Mouse (Mus musculus): ENCODE measurements at regions not wholly inside any gene's neighbourhood (a gene's known extent, or its start where the extent isn't known, plus 50 kb on each side); places are given as distances from the start of the nearest gene placed in this dataset.

- H3K36me3 ChIP-seq (replicated peaks; ENCODE audit: control insufficient read depth, insufficient read depth, low read depth) = no peaks in the 10 kb centered on the region
- no peaks in the 10 kb centered on the region for H3K27me3 ChIP-seq (ENCODE audit: control insufficient read depth, insufficient read depth, low read length)
- no peak overlapping the region for H3K4me3 ChIP-seq (ENCODE audit: insufficient read depth in 1 of 2, low read depth in 2 of 2, low read length in 2 of 2)
- WGBS (ENCODE audit: insufficient replicate concordance) = 34% methylated on average over 14 of the region's 14 CpGs
- H3K27ac ChIP-seq = no peak overlapping the region
- H3K4me1 ChIP-seq (replicated peaks; ENCODE audit: control insufficient read depth in 2 of 2, insufficient read depth in 2 of 2, low read length in 1 of 2) = peaks cover 0 to 3% of the 10 kb centered on the region in 2 experiments; a peak in 2 of 4 replicates
- DNase-seq (ENCODE audit: low read depth in 3 of 3, low spot score in 3 of 3) (no peak), ATAC-seq (ENCODE audit: insufficient read depth) (no peak)
- TF ChIP-seq CTCF (IDR thresholded peaks at IDR 0.05; ENCODE audit: low read depth) (no peak), EP300 (IDR thresholded peaks at IDR 0.05; ENCODE audit: low read depth) (no peak)
- no peak overlapping the region for H3K4me2 ChIP-seq (ENCODE audit: low read depth)
- no peaks in the 10 kb centered on the region for H3K9me3 ChIP-seq (ENCODE audit: control insufficient read depth, low read length)
- H3K9ac ChIP-seq (replicated peaks) = no peak overlapping the region
Measured at GRCm38 (mm10) chr6:50730744-50731718, 76.8 kb upstream of the Npvf start.

- no peak overlapping the region for H3K9ac ChIP-seq (replicated peaks)
- TF ChIP-seq EP300 (IDR thresholded peaks at IDR 0.05; ENCODE audit: low read depth) (no peak), CTCF (IDR thresholded peaks at IDR 0.05; ENCODE audit: low read depth) (no peak)
- DNase-seq (ENCODE audit: low read depth in 3 of 3, low spot score in 3 of 3) (no peak), ATAC-seq (ENCODE audit: insufficient read depth) (no peak)
- no peaks in the 10 kb centered on the region for H3K36me3 ChIP-seq (replicated peaks; ENCODE audit: control insufficient read depth, insufficient read depth, low read depth)
- H3K4me2 ChIP-seq (ENCODE audit: low read depth) = no peak overlapping the region
- 71% methylated on average over 2 of the region's 2 CpGs for WGBS (ENCODE audit: insufficient replicate concordance)
- peaks cover 0 to 3% of the 10 kb centered on the region in 2 experiments; a peak in 2 of 4 replicates for H3K4me1 ChIP-seq (replicated peaks; ENCODE audit: control insufficient read depth in 2 of 2, insufficient read depth in 2 of 2, low read length in 1 of 2)
- H3K4me3 ChIP-seq (ENCODE audit: insufficient read depth in 1 of 2, low read depth in 2 of 2, low read length in 2 of 2) = no peak overlapping the region
- H3K9me3 ChIP-seq (ENCODE audit: control insufficient read depth, low read length) = no peaks in the 10 kb centered on the region
- H3K27ac ChIP-seq = no peak overlapping the region
- H3K27me3 ChIP-seq (ENCODE audit: control insufficient read depth, insufficient read depth, low read length) = no peaks in the 10 kb centered on the region
Measured at GRCm38 (mm10) chr6:50734701-50735100, 80.5 kb upstream of the Npvf start.

GRCm38 (mm10) chr6:50735825-50736224 is 81.6 kb upstream of the Npvf start:
- DNase-seq (ENCODE audit: low read depth in 3 of 3, low spot score in 3 of 3) (no peak), ATAC-seq (ENCODE audit: insufficient read depth) (no peak)
- peaks cover 0 to 2% of the 10 kb centered on the region in 2 experiments; a peak in 1 of 4 replicates for H3K4me1 ChIP-seq (replicated peaks; ENCODE audit: control insufficient read depth in 2 of 2, insufficient read depth in 2 of 2, low read length in 1 of 2)
- H3K9me3 ChIP-seq (ENCODE audit: control insufficient read depth, low read length) = no peaks in the 10 kb centered on the region
- H3K36me3 ChIP-seq (replicated peaks; ENCODE audit: control insufficient read depth, insufficient read depth, low read depth) = no peaks in the 10 kb centered on the region
- H3K27ac ChIP-seq = no peak overlapping the region
- no peaks in the 10 kb centered on the region for H3K27me3 ChIP-seq (ENCODE audit: control insufficient read depth, insufficient read depth, low read length)
- H3K4me3 ChIP-seq (ENCODE audit: insufficient read depth in 1 of 2, low read depth in 2 of 2, low read length in 2 of 2) = no peak overlapping the region
- no peak for TF ChIP-seq EP300 (IDR thresholded peaks at IDR 0.05; ENCODE audit: low read depth)
- no peak for TF ChIP-seq CTCF (IDR thresholded peaks at IDR 0.05; ENCODE audit: low read depth)
- H3K9ac ChIP-seq (replicated peaks) = no peak overlapping the region
- WGBS (ENCODE audit: insufficient replicate concordance) = 49% methylated on average over 2 of the region's 2 CpGs
- no peak overlapping the region for H3K4me2 ChIP-seq (ENCODE audit: low read depth)

- Histone ChIP-seq H3K27ac (no peak overlapping the region), H3K4me1 (replicated peaks; ENCODE audit: control insufficient read depth in 2 of 2, insufficient read depth in 2 of 2, low read length in 1 of 2) (no peaks in the 10 kb centered on the region), H3K9me3 (ENCODE audit: control insufficient read depth, low read length) (no peaks in the 10 kb centered on the region), H3K36me3 (replicated peaks; ENCODE audit: control insufficient read depth, insufficient read depth, low read depth) (no peaks in the 10 kb centered on the region), H3K27me3 (ENCODE audit: control insufficient read depth, insufficient read depth, low read length) (no peaks in the 10 kb centered on the region), H3K4me3 (ENCODE audit: insufficient read depth in 1 of 2, low read depth in 2 of 2, low read length in 2 of 2) (no peak overlapping the region), H3K4me2 (ENCODE audit: low read depth) (no peak overlapping the region), H3K9ac (replicated peaks) (no peak overlapping the region)
- DNase-seq (ENCODE audit: low read depth in 3 of 3, low spot score in 3 of 3) = no peak
- ATAC-seq (ENCODE audit: insufficient read depth) = no peak
- WGBS (ENCODE audit: insufficient replicate concordance) = 46% methylated on average over 4 of the region's 4 CpGs
- TF ChIP-seq CTCF (IDR thresholded peaks at IDR 0.05; ENCODE audit: low read depth) = no peak
- no peak for TF ChIP-seq EP300 (IDR thresholded peaks at IDR 0.05; ENCODE audit: low read depth)
Measured at GRCm38 (mm10) chr6:50742009-50742408, 87.8 kb upstream of the Npvf start.

GRCm38 (mm10) chr6:50744462-50745166 is 90.4 kb upstream of the Npvf start:
- 39% methylated on average over 6 of the region's 6 CpGs for WGBS (ENCODE audit: insufficient replicate concordance)
- Histone ChIP-seq H3K4me1 (replicated peaks; ENCODE audit: control insufficient read depth in 2 of 2, insufficient read depth in 2 of 2, low read length in 1 of 2) (no peaks in the 10 kb centered on the region), H3K27ac (no peak overlapping the region), H3K4me3 (ENCODE audit: insufficient read depth in 1 of 2, low read depth in 2 of 2, low read length in 2 of 2) (no peak overlapping the region), H3K9ac (replicated peaks) (no peak overlapping the region), H3K4me2 (ENCODE audit: low read depth) (no peak overlapping the region), H3K27me3 (ENCODE audit: control insufficient read depth, insufficient read depth, low read length) (no peaks in the 10 kb centered on the region), H3K36me3 (replicated peaks; ENCODE audit: control insufficient read depth, insufficient read depth, low read depth) (no peaks in the 10 kb centered on the region), H3K9me3 (ENCODE audit: control insufficient read depth, low read length) (no peaks in the 10 kb centered on the region)
- TF ChIP-seq CTCF (IDR thresholded peaks at IDR 0.05; ENCODE audit: low read depth) = no peak
- no peak for TF ChIP-seq EP300 (IDR thresholded peaks at IDR 0.05; ENCODE audit: low read depth)
- no peak for ATAC-seq (ENCODE audit: insufficient read depth)
- DNase-seq (ENCODE audit: low read depth in 3 of 3, low spot score in 3 of 3) = no peak

Data from liver, embryonic 14.5 days (tissue).